Mouse (Mus musculus) heart, postnatal 36 days (tissue): ENCODE measurements around the gene Ctbs. TPM values are rescaled to one million over a fixed set of nuclear protein-coding genes. Genes with fewer than 3 reads are reported as not detected.

ENCODE experiments used
- DNase-seq, 2 experiments: peaks; one replicate each; pipeline ENCODE4 v3.0.0; 2021 to 2022
- intact Hi-C: fragments of 180-260 bp; cut with DNase I; formaldehyde crosslinking; loops from one replicate; pipeline ENCODE4 v1.15.1; 2025
- total RNA-seq, 2 experiments: library from RNA; stranded (reverse); gene quantifications; 2 replicates each; pipeline ENCODE4 v1.2.3; 2021

The Ctbs gene
- 1 to 10 TPM; 3.4 TPM for total RNA-seq

DNA sequence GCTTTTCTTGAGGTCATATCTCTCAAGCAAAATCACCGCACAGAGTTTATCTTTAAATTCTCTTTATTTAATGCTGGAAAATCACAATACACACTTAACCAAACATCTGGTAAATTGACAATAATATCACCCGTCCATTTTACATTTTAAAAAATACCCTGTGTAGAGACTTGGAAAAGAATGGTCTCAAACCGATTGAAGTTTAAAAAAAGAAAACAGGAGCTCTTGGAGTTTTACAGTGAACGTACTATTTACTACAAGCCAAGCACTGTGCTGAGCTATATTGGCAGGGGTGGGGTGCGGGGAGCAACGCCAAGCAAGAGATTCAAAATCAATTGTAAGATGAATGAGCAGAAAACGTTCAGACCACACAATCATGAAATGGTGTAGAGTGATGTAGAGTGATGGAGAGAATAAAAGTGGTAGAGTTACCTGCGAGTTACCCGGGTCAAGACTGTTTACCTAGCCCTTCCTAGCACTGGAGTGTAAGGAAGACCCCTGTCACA lies at the start of gene Ctbs:
Gene Ctbs, plus strand, starts transcription at position 51 of the 506 bp plus-strand sequence.
- DNase-seq: no peak
- intact Hi-C loops: loop anchor here (2.0 to 5.0 kb wide), 2 partner anchors 47 to 48 kb away; partner anchors contain the start of genes Gng5 and Spata1

DNA sequence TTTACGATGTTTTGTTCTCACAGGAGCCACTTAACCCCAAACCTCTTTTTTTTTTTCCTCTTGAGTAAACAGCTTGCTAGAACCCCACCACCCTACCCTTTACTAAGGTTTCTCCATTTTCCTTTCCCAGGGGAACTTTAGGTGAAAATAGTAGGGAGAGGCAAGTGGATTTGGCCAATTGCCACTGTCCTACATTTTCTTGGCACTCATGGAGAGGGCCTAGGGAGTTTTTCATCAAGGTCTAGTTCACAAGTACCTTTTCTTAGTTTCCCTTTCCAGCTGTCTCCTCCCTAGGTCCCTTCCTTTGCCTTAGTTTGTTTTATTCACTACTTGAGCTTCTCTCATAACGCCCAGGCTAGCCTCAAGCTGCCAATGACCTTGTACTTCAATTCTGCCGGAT lies 45.8 kb upstream of the Ctbs start:
- peak in 1 of 2 experiments; percentile 10 for DNase-seq
- intact Hi-C loops: loop anchor here (2.0 kb wide), 2 partner anchors 47 to 117 kb away; partner anchors contain the start of gene Rpf1

DNA sequence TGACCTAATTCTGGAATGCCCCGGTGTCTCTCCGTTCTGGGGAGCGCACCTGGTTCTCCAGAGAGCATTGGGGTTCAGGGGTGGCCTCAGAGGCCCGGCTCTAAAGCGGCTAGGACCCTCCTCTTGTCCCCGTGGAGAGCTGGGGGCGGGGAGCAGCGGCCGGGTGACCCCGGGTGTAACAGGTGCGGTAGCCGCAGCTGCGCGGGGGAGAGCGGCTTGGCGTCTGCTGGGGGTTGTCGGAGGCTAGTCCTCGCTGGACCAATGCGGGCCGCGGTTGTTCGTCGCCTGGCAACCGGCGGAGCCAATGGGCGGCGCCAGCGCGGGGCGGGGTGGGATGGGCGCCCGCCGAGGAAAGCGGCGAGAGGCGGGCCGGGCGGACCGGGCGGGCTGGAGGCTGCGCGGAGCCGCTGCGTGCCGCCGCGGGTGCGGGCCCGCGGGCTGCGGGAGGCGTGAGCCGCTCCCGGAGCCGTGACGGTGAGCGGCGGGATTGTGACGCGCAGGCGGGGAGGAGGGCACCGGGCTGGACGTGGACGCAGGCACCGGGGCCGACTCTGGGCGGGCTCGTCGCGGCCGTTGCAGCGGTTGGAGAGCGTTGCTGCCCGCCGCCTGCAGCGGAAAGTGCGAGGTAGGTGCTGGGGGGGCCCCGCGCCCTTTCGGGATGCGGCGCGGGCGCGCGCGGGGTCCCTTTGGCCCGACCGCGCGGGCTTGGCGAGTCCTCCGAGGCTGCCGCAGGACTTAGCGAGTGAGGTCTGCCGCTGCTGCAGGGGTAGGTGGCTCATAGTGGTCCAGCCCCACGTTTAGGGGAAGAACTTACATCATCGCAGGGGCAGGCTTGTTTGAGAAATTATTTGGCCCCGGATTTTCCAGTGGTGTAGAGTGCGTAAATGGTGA lies 45.0 kb upstream of the Ctbs start, which contains the start of gene Ssx2ip:
Gene Ssx2ip, plus strand, starts transcription at position 332 of the 891 bp plus-strand sequence.
- DNase-seq: peak; percentile 99
- intact Hi-C loops: loop anchor here (2.0 to 5.0 kb wide), 2 partner anchors 93 to 116 kb away; partner anchors contain the start of genes Gng5, Rpf1 and Spata1

- DNase-seq: no peak
- intact Hi-C loops: loop anchor here (2.0 to 5.0 kb wide), 2 partner anchors 92 to 115 kb away; partner anchors contain the start of genes Gng5, Rpf1 and Spata1
These were observed 44.2 kb upstream of the Ctbs start for GRCm38 (mm10) chr3:146405213-146406006.

GRCm38 (mm10) chr3:146406007-146406341 lies 43.6 kb upstream of the Ctbs start:
- no peak for DNase-seq
- intact Hi-C loops: loop anchor here (5.0 kb wide), 1 partner anchor 91 kb away; the partner anchor contains the start of genes Gng5 and Spata1

DNA sequence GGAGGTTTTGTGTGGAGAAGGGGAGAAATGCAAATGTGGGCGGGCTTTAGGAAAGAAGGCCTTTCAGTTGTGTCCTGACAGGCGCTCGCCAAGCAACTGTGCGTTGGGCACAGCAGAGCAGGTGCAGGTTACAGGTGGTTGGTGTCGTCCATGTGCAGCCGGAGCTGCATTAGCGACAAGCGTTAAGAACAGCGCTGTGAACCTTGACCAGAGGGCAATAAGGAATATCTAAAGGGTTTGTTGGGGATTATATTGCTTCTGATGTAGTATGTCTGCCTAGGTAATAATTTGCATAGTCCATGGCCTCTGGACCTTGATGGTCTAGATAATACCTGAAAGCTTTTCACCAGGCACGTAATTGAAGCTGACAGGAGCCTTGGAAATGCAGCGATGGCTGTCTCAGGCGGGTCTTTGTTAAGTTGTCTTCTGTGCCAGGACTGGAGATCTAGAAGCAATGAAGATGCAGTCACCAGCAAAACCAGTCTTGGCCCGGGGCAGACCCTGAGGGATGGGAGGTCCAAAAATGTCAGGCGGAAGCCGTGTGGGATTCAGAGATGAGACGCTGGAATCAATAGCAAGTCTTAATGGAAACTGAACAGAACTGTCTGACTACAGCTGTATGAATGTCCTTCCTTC lies 42.4 kb upstream of the Ctbs start:
- intact Hi-C loops: loop anchor here (5.0 kb wide), 1 partner anchor 90 kb away; the partner anchor contains the start of genes Gng5 and Spata1
- no peak for DNase-seq

DNA sequence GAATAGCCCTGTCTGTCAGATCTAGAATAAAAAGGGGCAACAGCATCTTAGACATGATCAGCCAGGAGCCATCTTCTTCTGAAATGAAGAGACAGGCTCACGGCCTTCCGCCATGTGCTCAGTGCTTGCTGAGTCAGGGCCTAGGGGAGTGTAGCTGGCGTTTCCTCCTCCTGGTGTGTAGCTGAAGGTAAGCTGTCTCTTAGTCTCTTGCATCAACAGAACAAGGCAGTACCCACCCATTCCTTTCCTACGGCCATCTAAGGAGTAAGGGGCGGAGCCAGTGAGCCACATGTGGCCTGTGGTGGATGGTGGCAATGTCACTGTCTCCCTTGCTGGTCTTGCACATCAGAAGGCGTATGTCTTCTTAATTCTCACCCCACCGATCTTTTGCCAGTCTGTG lies 39.5 kb upstream of the Ctbs start:
- no peak for DNase-seq
- intact Hi-C loops: no loop called here

DNA sequence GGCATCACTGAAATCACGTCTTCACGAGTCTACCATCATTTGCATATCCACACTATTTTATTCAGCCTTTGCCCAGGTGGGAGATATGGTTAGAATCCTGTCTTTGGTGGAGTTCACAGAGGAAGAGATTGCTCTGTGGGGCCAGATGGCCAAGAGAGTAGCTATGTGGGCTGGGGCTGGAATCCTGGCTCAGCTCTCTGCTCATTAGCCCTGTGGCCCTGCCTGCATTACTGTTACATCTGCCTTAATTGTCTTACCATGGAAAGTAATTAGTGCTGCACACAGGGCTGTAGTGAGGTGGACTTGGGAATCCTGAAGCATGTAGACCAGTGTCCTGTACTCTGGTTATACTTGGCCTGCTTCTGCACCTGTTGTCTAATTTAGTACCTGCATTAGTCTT lies 37.6 kb upstream of the Ctbs start:
- DNase-seq: no peak
- intact Hi-C loops: no loop called here

GRCm38 (mm10) chr3:146412480-146412879 lies 37.1 kb upstream of the Ctbs start:
- intact Hi-C loops: no loop called here
- no peak for DNase-seq

GRCm38 (mm10) chr3:146413016-146413415 lies 36.6 kb upstream of the Ctbs start:
- DNase-seq: no peak
- intact Hi-C loops: no loop called here

GRCm38 (mm10) chr3:146413992-146414391 lies 35.6 kb upstream of the Ctbs start:
- intact Hi-C loops: no loop called here
- DNase-seq: peak in 1 of 2 experiments; percentile 17

- no peak for DNase-seq
- intact Hi-C loops: no loop called here
These were observed 35.0 kb upstream of the Ctbs start for GRCm38 (mm10) chr3:146414555-146414954.

- DNase-seq: no peak
- intact Hi-C loops: no loop called here
These were observed 31.7 kb upstream of the Ctbs start for GRCm38 (mm10) chr3:146417873-146418272.

GRCm38 (mm10) chr3:146418901-146419300 lies 30.7 kb upstream of the Ctbs start:
- no peak for DNase-seq
- intact Hi-C loops: no loop called here

GRCm38 (mm10) chr3:146419534-146419933 lies 30.1 kb upstream of the Ctbs start:
- no peak for DNase-seq
- intact Hi-C loops: no loop called here

- DNase-seq: no peak
- intact Hi-C loops: no loop called here
These were observed 29.5 kb upstream of the Ctbs start for GRCm38 (mm10) chr3:146419992-146420537.

DNA sequence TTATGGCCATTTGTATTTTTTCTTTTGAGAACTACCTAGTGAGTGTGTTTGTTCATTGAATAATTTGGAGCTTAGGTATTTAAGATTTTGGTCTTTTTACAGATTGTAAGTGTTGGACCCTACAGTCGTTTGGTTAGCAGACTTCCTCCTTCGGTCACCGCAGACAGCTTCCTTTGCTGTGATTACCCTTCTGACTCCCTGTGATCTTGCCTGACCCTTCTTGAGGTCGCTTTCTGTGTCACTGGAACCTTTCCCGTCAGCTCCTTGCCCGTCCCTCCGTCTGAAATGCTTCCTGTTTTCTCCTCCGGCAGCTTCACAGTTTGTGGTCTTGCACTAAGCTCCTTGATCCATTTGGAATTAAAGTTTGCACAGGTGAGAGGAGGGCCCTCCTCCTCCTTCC lies 27.8 kb upstream of the Ctbs start:
- DNase-seq: no peak
- intact Hi-C loops: no loop called here

DNA sequence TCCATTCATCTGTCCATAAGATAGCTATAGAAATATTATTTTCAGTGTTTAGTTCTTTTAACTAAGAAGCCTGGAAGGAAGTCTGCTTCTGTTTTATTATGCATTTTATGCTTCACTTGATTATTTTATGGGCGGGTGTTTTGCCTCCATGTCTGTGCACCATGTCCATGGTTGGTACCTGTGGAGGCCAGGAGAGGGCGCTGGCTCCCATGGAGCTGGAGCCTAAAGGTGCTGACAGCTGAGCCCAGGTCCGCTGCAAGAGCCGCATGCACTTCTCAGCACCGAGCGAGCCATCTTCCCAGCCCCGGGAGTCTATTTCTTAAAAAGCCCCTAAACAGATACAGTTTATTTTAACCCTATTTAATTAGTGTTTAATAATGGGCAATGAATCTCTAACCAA lies 25.9 kb upstream of the Ctbs start:
- intact Hi-C loops: no loop called here
- DNase-seq: no peak

- intact Hi-C loops: no loop called here
- no peak for DNase-seq
These were observed 25.2 kb upstream of the Ctbs start for GRCm38 (mm10) chr3:146424306-146424900.

DNA sequence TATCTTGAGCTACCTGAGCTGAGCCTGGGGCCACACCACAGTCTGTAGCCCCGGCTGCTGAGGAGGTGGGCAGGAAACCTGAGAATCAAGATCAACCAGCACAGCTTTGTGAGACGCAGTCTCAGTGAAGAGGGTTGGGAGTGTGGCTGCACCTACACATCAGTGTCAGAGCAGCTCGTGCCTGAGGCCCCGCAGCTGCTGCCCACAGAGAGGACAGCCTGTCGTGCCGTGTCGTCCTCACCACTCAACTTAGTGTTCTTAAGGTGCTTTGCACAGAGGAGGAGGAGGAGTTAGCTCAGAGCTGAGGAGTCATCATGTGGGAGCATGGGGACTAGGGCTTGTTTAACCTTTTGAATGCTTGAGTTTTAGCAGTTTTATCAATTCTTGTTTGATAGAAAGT lies 23.7 kb upstream of the Ctbs start:
- DNase-seq: no peak
- intact Hi-C loops: no loop called here
